Mouse (Mus musculus): ENCODE measurements around the gene Lhpp. TPM values are rescaled to one million over a fixed set of nuclear protein-coding genes. Genes with fewer than 3 reads are reported as not detected.

Lhpp gene
- polyA plus RNA-seq, 1 experiment, result 10.1 TPM

- TF ChIP-seq POLR2A (IDR thresholded peaks at IDR 0.05; ENCODE audit: low read depth, low read length) (no peak), CTCF (conservative IDR thresholded peaks at IDR 0.05; ENCODE audit: insufficient read depth, insufficient read length, low read depth, low read length) (no peak)
- 85% methylated on average over 5 of the region's 5 CpGs for WGBS
- Histone ChIP-seq H3K36me3 (ENCODE audit: control insufficient read depth, insufficient read depth, low read length) (no peaks in the 10 kb centered on the region), H3K27me3 (replicated peaks; ENCODE audit: control insufficient read depth, insufficient read depth, low read length) (no peaks in the 10 kb centered on the region), H3K4me3 (ENCODE audit: insufficient read depth, low read depth, low read length) (no peak overlapping the region), H3K4me1 (ENCODE audit: control insufficient read depth, insufficient read depth, low read length) (no peaks in the 10 kb centered on the region; the same call in 1 of the 2 replicates), H3K27ac (ENCODE audit: insufficient read depth, low read depth, low read length) (no peak overlapping the region)
- DNase-seq, result no peak
Observed at GRCm38 (mm10) chr7:132587167-132587566, 23.3 kb upstream of the Lhpp start.

DNA sequence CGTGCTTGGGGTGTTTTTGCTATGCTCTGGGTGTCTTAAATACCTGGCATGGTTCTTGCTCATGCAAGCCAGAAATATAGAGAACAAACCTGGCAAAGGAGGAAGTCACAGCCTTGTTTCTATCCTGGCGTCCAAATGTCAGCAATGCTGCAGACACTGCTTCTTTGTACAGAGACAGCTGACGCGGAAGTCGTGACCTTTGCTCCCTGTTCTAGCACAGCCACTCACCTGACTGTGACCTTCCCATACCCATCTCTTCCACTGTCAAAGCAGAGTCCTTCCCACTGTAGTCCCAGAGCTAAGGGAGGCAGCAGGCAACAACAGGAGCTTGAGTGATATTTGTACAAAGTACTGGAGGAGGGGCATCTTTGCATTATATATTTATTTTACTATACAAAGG lies 20.8 kb upstream of the Lhpp start:
- H3K36me3 ChIP-seq (ENCODE audit: control insufficient read depth, insufficient read depth, low read length), result no peaks in the 10 kb centered on the region
- peak; percentile 39 for DNase-seq
- no peak overlapping the region for H3K4me3 ChIP-seq (ENCODE audit: insufficient read depth, low read depth, low read length)
- WGBS, result 41% methylated on average over 5 of the region's 5 CpGs
- no peak overlapping the region for H3K27ac ChIP-seq (ENCODE audit: insufficient read depth, low read depth, low read length)
- H3K27me3 ChIP-seq (replicated peaks; ENCODE audit: control insufficient read depth, insufficient read depth, low read length), result no peaks in the 10 kb centered on the region
- TF ChIP-seq CTCF (conservative IDR thresholded peaks at IDR 0.05; ENCODE audit: insufficient read depth, insufficient read length, low read depth, low read length), result no peak
- no peaks in the 10 kb centered on the region; the same call in 1 of the 2 replicates for H3K4me1 ChIP-seq (ENCODE audit: control insufficient read depth, insufficient read depth, low read length)

DNA sequence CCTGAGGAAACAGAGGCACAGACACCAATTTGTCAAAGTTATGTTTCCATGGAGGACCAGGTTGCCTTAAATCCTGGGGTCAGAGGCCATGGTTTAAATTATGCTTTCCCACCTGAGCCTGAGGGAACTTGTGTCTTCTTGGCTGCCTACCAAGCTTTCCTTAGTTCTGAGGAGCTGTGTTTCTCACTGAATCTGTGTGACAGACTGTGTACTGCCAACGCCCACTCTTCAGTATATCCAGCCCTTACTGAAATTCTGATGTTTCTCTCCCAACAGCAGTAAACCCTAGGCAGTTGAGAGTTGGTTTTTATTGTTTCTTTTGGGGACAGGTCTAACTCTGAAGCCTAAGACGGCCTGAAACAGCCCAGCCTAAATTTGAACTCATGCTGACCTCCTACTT lies 16.7 kb upstream of the Lhpp start:
- Histone ChIP-seq H3K4me1 (ENCODE audit: control insufficient read depth, insufficient read depth, low read length) (no peaks in the 10 kb centered on the region), H3K27me3 (replicated peaks; ENCODE audit: control insufficient read depth, insufficient read depth, low read length) (peaks cover 2% of the 10 kb centered on the region; the same call in 1 of the 2 replicates), H3K27ac (ENCODE audit: insufficient read depth, low read depth, low read length) (no peak overlapping the region), H3K4me3 (ENCODE audit: insufficient read depth, low read depth, low read length) (no peak overlapping the region), H3K36me3 (ENCODE audit: control insufficient read depth, insufficient read depth, low read length) (no peaks in the 10 kb centered on the region)
- 81% methylated on average over 2 of the region's 2 CpGs for WGBS
- no peak for DNase-seq
- TF ChIP-seq CTCF (conservative IDR thresholded peaks at IDR 0.05; ENCODE audit: insufficient read depth, insufficient read length, low read depth, low read length) (no peak), POLR2A (IDR thresholded peaks at IDR 0.05; ENCODE audit: low read depth, low read length) (no peak)

GRCm38 (mm10) chr7:132594325-132594724 lies 16.1 kb upstream of the Lhpp start:
- Histone ChIP-seq H3K27me3 (replicated peaks; ENCODE audit: control insufficient read depth, insufficient read depth, low read length) (peaks cover 2% of the 10 kb centered on the region; the same call in 1 of the 2 replicates), H3K4me1 (ENCODE audit: control insufficient read depth, insufficient read depth, low read length) (no peaks in the 10 kb centered on the region), H3K4me3 (ENCODE audit: insufficient read depth, low read depth, low read length) (no peak overlapping the region), H3K27ac (ENCODE audit: insufficient read depth, low read depth, low read length) (no peak overlapping the region), H3K36me3 (ENCODE audit: control insufficient read depth, insufficient read depth, low read length) (no peaks in the 10 kb centered on the region)
- TF ChIP-seq POLR2A (IDR thresholded peaks at IDR 0.05; ENCODE audit: low read depth, low read length), result no peak
- 95% methylated on average over 2 of the region's 2 CpGs for WGBS
- no peak for DNase-seq

- TF ChIP-seq POLR2A (IDR thresholded peaks at IDR 0.05; ENCODE audit: low read depth, low read length), result no peak
- TF ChIP-seq CTCF (conservative IDR thresholded peaks at IDR 0.05; ENCODE audit: insufficient read depth, insufficient read length, low read depth, low read length), result no peak
- Histone ChIP-seq H3K36me3 (ENCODE audit: control insufficient read depth, insufficient read depth, low read length) (no peaks in the 10 kb centered on the region), H3K4me3 (ENCODE audit: insufficient read depth, low read depth, low read length) (no peak overlapping the region), H3K4me1 (ENCODE audit: control insufficient read depth, insufficient read depth, low read length) (no peaks in the 10 kb centered on the region), H3K27me3 (replicated peaks; ENCODE audit: control insufficient read depth, insufficient read depth, low read length) (peaks cover 2% of the 10 kb centered on the region; the same call in 1 of the 2 replicates), H3K27ac (ENCODE audit: insufficient read depth, low read depth, low read length) (no peak overlapping the region)
- DNase-seq, result no peak
- WGBS, result 95% methylated on average over 3 of the region's 3 CpGs
Observed at GRCm38 (mm10) chr7:132595787-132596186, 14.7 kb upstream of the Lhpp start.

DNA sequence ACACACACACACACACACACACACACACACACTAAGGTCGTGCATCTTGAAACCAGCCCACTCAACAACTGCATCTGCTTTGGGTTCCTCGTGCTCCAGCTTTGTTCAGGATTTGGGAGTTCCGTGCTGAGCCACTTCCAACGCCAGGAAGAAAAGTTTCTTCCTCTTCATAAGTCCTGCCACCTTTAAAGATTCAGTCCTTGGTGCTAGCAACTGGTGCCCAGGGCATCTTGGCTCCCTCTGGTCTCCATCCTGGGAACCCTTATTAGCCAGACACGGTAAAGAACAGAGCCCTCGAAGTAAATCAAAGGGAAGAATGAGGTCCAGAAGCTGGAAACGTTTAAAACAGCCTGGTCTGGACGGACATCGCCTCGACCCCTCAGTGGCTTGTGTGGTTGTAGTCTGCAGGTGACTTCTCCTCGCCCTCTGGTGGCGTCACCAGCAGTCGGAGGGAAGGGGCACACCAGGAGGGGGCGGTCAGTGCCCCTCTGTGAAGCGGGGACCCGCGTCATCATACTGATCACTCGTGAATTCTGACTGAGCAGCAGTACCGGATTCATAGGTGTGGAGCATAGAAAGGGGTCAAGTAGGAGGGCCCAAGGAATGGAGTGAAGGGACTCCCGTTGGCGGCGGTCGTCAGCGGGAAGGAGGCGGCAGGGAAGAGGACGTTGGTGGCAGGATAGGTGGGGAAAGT lies 13.7 kb upstream of the Lhpp start:
- no peak overlapping the region for H3K4me3 ChIP-seq (ENCODE audit: insufficient read depth, low read depth, low read length)
- no peak overlapping the region for H3K27ac ChIP-seq (ENCODE audit: insufficient read depth, low read depth, low read length)
- peaks cover 2% of the 10 kb centered on the region; the same call in 1 of the 2 replicates for H3K27me3 ChIP-seq (replicated peaks; ENCODE audit: control insufficient read depth, insufficient read depth, low read length)

DNA sequence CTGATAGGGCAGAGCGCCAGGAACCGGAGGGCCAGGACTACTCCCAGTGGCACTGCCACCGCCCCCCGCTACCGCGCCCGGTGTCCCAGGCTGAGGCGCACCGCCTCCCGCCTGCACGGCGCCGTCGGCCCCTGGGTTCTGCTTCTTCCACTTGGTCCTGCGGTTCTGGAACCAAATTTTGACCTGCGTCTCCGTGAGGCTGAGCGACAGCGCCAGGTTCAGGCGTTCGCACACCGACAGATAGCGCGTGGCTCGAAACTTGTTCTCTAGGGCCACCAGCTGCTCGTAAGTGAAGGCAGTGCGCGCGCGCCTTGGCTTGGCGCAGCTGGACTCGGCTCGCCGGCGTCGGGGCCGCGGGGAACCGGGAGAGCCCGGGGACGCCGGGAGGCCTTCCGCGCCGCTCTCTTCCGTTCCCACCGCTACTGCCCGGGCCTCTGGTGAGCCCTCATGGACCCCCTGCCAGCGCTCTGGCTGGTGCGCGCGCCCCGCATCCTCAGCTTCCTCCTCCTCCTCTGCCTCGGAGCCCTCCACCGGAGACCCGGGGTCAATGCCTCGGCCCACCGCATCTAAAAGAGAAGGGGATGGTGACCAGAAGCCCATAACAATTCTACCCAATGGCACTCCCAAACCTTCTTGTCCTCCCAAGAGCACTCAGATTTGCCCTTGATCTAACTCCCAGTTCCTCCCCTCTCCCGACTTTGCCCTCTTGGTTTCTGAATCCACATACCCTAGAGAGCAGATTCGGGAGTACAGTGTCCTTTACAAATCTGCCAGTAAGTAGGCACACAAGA lies 13.0 kb upstream of the Lhpp start:
- DNase-seq, result peak; percentile 10
- Histone ChIP-seq H3K4me1 (ENCODE audit: control insufficient read depth, insufficient read depth, low read length) (no peaks in the 10 kb centered on the region), H3K36me3 (ENCODE audit: control insufficient read depth, insufficient read depth, low read length) (no peaks in the 10 kb centered on the region), H3K4me3 (ENCODE audit: insufficient read depth, low read depth, low read length) (peak overlapping the region; percentile 38; the same call in 1 of the 2 replicates), H3K27me3 (replicated peaks; ENCODE audit: control insufficient read depth, insufficient read depth, low read length) (peaks cover 2% of the 10 kb centered on the region; the same call in 1 of the 2 replicates), H3K27ac (ENCODE audit: insufficient read depth, low read depth, low read length) (no peak overlapping the region)
- WGBS, result 1% methylated on average over 52 of the region's 60 CpGs
- no peak for TF ChIP-seq POLR2A (IDR thresholded peaks at IDR 0.05; ENCODE audit: low read depth, low read length)
- no peak for TF ChIP-seq CTCF (conservative IDR thresholded peaks at IDR 0.05; ENCODE audit: insufficient read depth, insufficient read length, low read depth, low read length)

More for the DNA sequence above, 13.7 kb upstream of the Lhpp start:
- no peak for DNase-seq
- H3K4me1 ChIP-seq (ENCODE audit: control insufficient read depth, insufficient read depth, low read length), result no peaks in the 10 kb centered on the region
- TF ChIP-seq POLR2A (IDR thresholded peaks at IDR 0.05; ENCODE audit: low read depth, low read length), result no peak
- TF ChIP-seq CTCF (conservative IDR thresholded peaks at IDR 0.05; ENCODE audit: insufficient read depth, insufficient read length, low read depth, low read length), result 0 out of 2 replicates have a peak, but pooled peaks have one; percentile 7
- H3K36me3 ChIP-seq (ENCODE audit: control insufficient read depth, insufficient read depth, low read length), result no peaks in the 10 kb centered on the region
- WGBS, result 14% methylated on average over 26 of the region's 26 CpGs
